Mouse (Mus musculus) lung, embryonic 16.5 days (tissue): ENCODE results near the gene Nol10. TPM values are rescaled to one million over a fixed set of nuclear protein-coding genes. Genes with fewer than 3 reads are reported as not detected.

ENCODE experiments used
- ATAC-seq: fragments of 200-750 bp; cut with Nextera tagmentation; 2 replicates; pipeline ENCODE4 v1.8.0; 2017; ENCODE audit warnings: low read depth, mild to moderate bottlenecking, moderate library complexity
- H3K27ac ChIP-seq: fragments of 300-500 bp; sonication (generic); 2 replicates; pipeline ENCODE4 v1.5.1; 2014; ENCODE audit warnings: mild to moderate bottlenecking, control low read depth, low read length
- H3K27me3 ChIP-seq: fragments of 300-500 bp; sonication (generic); 2 replicates; pipeline ENCODE4 v1.6.1; 2014; ENCODE audit warnings: low read depth, low read length, mixed read lengths; ENCODE audit not compliant: control insufficient read depth, insufficient read depth
- H3K36me3 ChIP-seq: fragments of 300-500 bp; sonication (generic); 2 replicates; pipeline ENCODE4 v1.6.1; 2014; ENCODE audit warnings: low read length; ENCODE audit not compliant: control insufficient read depth, insufficient read depth
- H3K4me1 ChIP-seq: fragments of 300-500 bp; sonication (generic); replicated peaks from 2 replicates; pipeline ENCODE4 v1.6.1; 2014; ENCODE audit warnings: low read length, mixed read lengths; ENCODE audit not compliant: control insufficient read depth, insufficient read depth
- H3K4me2 ChIP-seq: fragments of 300-500 bp; sonication (generic); 2 replicates; pipeline ENCODE4 v1.6.1; 2014; ENCODE audit warnings: low read depth, low read length, control low read depth
- H3K4me3 ChIP-seq: fragments of 300-500 bp; sonication (generic); 2 replicates; pipeline ENCODE4 v1.5.1; 2014; ENCODE audit warnings: mild to moderate bottlenecking, low read length, control low read depth
- H3K9ac ChIP-seq: fragments of 300-500 bp; sonication (generic); 2 replicates; pipeline ENCODE4 v1.6.1; 2014; ENCODE audit warnings: low read length, control low read depth
- H3K9me3 ChIP-seq: fragments of 300-500 bp; sonication (generic); 2 replicates; pipeline ENCODE4 v1.6.1; 2016; ENCODE audit warnings: low read length; ENCODE audit not compliant: control insufficient read depth
- WGBS: fragments of 180-500 bp; shearing (Covaris S2); extraction: QIAGEN DNeasy Blood & Tissue Kit; methylation state at CpG from one replicate; pipeline ENCODE4 v1.1.7; 2014; 5-methylcytosine and 5-hydroxymethylcytosine counted together
- microRNA-seq: library from miRNA; unstranded; fragments of <30 nt; microRNA quantifications from one replicate; pipeline ENCODE4, GENCODE M21; 2016
- polyA plus RNA-seq: library from polyadenylated mRNA; unstranded; fragments of >200 nt; fragmentation: Nextera tagmentation; extraction: Ambion mirVana; gene quantifications from 2 replicates; pipeline ENCODE4 v1.2.1, GENCODE M21; 2015

The Nol10 gene
- polyA plus RNA-seq, 1 experiment from 2014 or later, result 20.8 TPM

- H3K4me3 ChIP-seq, result no peak overlapping the region
- H3K36me3 ChIP-seq, result no peaks in the 10 kb centered on the region
- no peak overlapping the region for H3K4me2 ChIP-seq
- no peak for ATAC-seq
- H3K9ac ChIP-seq, result no peak overlapping the region
- no peak overlapping the region for H3K27ac ChIP-seq
- no peaks in the 10 kb centered on the region for H3K27me3 ChIP-seq
- WGBS, result 90% methylated on average over 3 of the region's 3 CpGs
- H3K4me1 ChIP-seq, result no peaks in the 10 kb centered on the region
- H3K9me3 ChIP-seq, result no peaks in the 10 kb centered on the region
Measured at GRCm38 (mm10) chr12:17473128-17473527, 124.9 kb downstream of the Nol10 start.

DNA sequence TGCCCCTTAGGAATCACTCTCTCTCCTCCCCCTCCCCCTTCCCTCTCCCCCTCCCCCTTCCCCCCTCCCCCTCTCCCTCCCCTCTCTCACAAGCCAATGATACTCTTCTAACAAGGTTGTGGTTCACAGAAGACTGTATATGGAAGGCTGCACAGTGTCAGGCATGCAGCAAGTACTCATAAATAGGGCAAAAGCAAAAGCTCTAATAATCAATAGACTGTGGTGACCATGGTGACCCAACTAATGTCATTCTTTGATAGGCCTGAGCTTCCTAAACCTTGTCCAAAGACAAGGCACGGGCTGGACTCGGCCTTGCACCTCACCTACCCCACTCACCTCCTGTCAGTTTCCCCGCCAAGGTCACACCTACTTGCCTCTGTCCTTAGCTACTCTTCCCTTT, 125.6 kb downstream of the Nol10 start:
- no peak for ATAC-seq
- H3K4me1 ChIP-seq, result no peaks in the 10 kb centered on the region
- 79% methylated on average over 3 of the region's 3 CpGs for WGBS
- H3K27me3 ChIP-seq, result no peaks in the 10 kb centered on the region
- H3K9ac ChIP-seq, result no peak overlapping the region
- H3K4me2 ChIP-seq, result no peak overlapping the region
- no peaks in the 10 kb centered on the region for H3K9me3 ChIP-seq
- H3K36me3 ChIP-seq, result no peaks in the 10 kb centered on the region
- H3K4me3 ChIP-seq, result no peak overlapping the region
- H3K27ac ChIP-seq, result no peak overlapping the region

GRCm38 (mm10) chr12:17474681-17475080, 126.4 kb downstream of the Nol10 start:
- no peak for ATAC-seq
- WGBS, result 57% methylated on average over 4 of the region's 4 CpGs
- Histone ChIP-seq H3K9ac (no peak overlapping the region), H3K36me3 (no peaks in the 10 kb centered on the region), H3K4me3 (no peak overlapping the region), H3K9me3 (no peaks in the 10 kb centered on the region), H3K4me1 (no peaks in the 10 kb centered on the region), H3K27ac (no peak overlapping the region), H3K4me2 (no peak overlapping the region), H3K27me3 (no peaks in the 10 kb centered on the region)

GRCm38 (mm10) chr12:17475146-17475545, 126.9 kb downstream of the Nol10 start:
- no peaks in the 10 kb centered on the region for H3K27me3 ChIP-seq
- no peak for ATAC-seq
- no peaks in the 10 kb centered on the region for H3K9me3 ChIP-seq
- H3K36me3 ChIP-seq, result no peaks in the 10 kb centered on the region
- H3K4me3 ChIP-seq, result no peak overlapping the region
- H3K9ac ChIP-seq, result no peak overlapping the region
- 79% methylated on average over 4 of the region's 4 CpGs for WGBS
- H3K27ac ChIP-seq, result no peak overlapping the region
- no peak overlapping the region for H3K4me2 ChIP-seq
- no peaks in the 10 kb centered on the region for H3K4me1 ChIP-seq

DNA sequence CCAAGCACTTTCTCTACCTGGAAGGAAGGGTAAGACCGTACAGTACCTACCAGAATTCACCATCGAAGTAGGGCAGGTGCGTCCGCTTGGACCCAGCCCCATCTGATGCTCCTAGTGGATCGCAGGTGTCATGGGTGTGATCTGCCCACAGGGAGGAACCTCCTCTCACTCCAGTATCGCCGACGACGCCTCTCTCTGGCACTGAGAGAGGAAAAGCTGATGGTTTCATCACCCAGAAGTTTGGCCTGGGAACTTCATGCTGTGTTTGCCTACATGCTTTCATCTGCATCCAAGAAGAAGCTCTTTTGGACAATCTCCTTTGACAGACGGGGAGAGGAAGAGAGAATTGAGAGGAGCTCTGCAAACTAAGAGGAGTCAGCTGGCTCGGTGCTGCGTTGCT, 129.9 kb downstream of the Nol10 start:
- no peaks in the 10 kb centered on the region for H3K9me3 ChIP-seq
- H3K9ac ChIP-seq, result no peak overlapping the region
- H3K4me2 ChIP-seq, result no peak overlapping the region
- 73% methylated on average over 12 of the region's 12 CpGs for WGBS
- H3K27ac ChIP-seq, result no peak overlapping the region
- H3K27me3 ChIP-seq, result no peaks in the 10 kb centered on the region
- no peak for ATAC-seq
- H3K4me3 ChIP-seq, result no peak overlapping the region
- H3K36me3 ChIP-seq, result no peaks in the 10 kb centered on the region
- H3K4me1 ChIP-seq, result no peaks in the 10 kb centered on the region

DNA sequence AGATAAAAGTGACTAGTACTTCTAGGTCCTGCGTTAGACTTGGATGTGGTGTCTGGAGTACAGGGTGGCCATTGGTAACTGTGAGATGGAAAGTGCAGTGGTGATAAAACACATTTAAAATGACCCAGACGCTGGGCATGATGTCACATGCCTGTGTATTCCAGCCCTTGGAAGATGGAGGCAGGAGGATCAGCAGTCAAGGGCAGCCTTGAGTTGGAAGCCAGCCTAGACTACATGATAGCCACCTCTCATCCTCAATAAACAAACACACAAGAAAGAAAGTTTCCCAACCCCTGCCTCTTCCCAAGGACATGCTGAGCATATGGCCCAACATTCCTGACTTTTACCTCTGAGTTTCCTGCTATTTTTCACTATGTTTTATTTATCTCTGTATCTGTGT, 130.6 kb downstream of the Nol10 start:
- Histone ChIP-seq H3K27ac (no peak overlapping the region), H3K27me3 (no peaks in the 10 kb centered on the region), H3K4me1 (no peaks in the 10 kb centered on the region), H3K4me2 (no peak overlapping the region), H3K36me3 (no peaks in the 10 kb centered on the region), H3K4me3 (no peak overlapping the region), H3K9ac (no peak overlapping the region), H3K9me3 (no peaks in the 10 kb centered on the region)
- ATAC-seq, result no peak
- WGBS, result 86% methylated on average over 2 of the region's 2 CpGs

Small RNAs within 50 kb of the gene (microRNA-seq; reads per million reads assigned to microRNA genes)
- gene Mir3066, result 16.0 reads per million, percentile 31 among the genes with 10 or more reads in this experiment

Other genes with a start within 250 kb of the Nol10 start
- 0.29 and 0.40 TPM in 2 replicates for gene Kcnf1, start 171.6 kb upstream of the Nol10 start, polyA plus RNA-seq
- 679 and 720 TPM in 2 replicates for gene Pdia6, start 81.9 kb upstream of the Nol10 start, polyA plus RNA-seq
- gene Atp6v1c2, start 19.1 kb upstream of the Nol10 start, polyA plus RNA-seq, result 6.1 and 8.0 TPM in 2 replicates
- gene Odc1, start 196.3 kb downstream of the Nol10 start, polyA plus RNA-seq, result 138 and 142 TPM in 2 replicates